ENCODE assay signal across 10 mouse cellular contexts in the genomic region with DNA sequence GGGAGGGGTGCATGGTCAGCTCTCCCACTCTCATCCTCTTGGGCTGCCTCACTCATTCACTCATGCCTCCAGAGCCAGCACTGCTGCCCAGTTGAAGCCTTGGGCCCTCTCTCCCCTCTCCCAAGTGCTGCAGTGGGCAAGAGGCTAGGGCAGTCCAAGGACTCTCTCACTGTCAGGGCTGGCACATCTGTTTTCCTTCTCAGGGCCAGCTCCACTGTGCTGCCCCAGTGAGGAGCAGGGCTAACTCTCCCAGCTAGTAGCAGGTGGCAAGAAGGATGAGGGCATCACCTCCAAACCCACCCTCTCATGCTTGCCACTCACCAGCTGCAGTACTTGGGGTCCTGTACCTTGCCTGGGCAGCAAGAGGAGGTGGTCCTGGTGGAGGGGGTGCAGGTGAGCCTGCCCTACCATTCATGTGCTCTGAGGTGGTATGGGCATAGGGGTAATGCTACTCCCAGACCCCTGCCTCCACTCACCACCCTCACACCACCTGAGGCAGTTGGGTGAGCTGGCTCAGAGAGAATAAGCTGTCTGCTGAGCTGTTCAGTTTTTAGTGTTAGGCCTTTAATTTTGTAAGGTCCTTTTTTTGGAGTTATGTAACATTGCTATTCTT. TPM values are rescaled to one million over a fixed set of nuclear protein-coding genes. Genes with fewer than 3 reads are reported as not detected.
A peak's percentile ranks its signal among the peaks of the same experiment; 100 is the strongest.
DNase-seq lines count a peak whose midpoint lies in the region; ATAC-seq and TF ChIP-seq lines count a peak whose summit lies in the region.
"Had no signal": no experiment of that assay in that cellular context is flagged by ENCODE, and none has a peak within 500 bp of the region (broad histone marks: within the 10 kb centered on the region; RNA-seq: fewer than 3 reads in every experiment).

No protein-coding gene starts in this region.

- no peaks in the 10 kb centered on the region for H3K27me3 ChIP-seq in midbrain, embryonic 11.5 days (ENCODE audit: control insufficient read depth, insufficient read depth, low read length)
- no peaks in the 10 kb centered on the region for H3K27me3 ChIP-seq in midbrain, embryonic 10.5 days (ENCODE audit: low read depth, poor library complexity, severe bottlenecking)
- H3K27me3 ChIP-seq in intestine, embryonic 15.5 days (replicated peaks) = no peaks in the 10 kb centered on the region
- H3K27me3 ChIP-seq in stomach, embryonic 16.5 days (ENCODE audit: control insufficient read depth, insufficient read depth, low read length) = no peaks in the 10 kb centered on the region
- no peaks in the 10 kb centered on the region for H3K27me3 ChIP-seq in limb, embryonic 10.5 days (ENCODE audit: low read depth, poor library complexity, severe bottlenecking)
- H3K27me3 ChIP-seq: heart, embryonic 13.5 days; limb, embryonic 13.5 days had no signal

- no peak overlapping the region for H3K4me3 ChIP-seq in gastrocnemius, adult 2 months
- no peak overlapping the region for H3K4me3 ChIP-seq in midbrain, embryonic 11.5 days (ENCODE audit: low read depth, low read length)
- no peak overlapping the region for H3K4me3 ChIP-seq in midbrain, embryonic 10.5 days
- H3K4me3 ChIP-seq in intestine, embryonic 15.5 days (replicated peaks) = no peak overlapping the region
- H3K4me3 ChIP-seq in stomach, embryonic 16.5 days (replicated peaks; ENCODE audit: low read length) = no peak overlapping the region
- H3K4me3 ChIP-seq in limb, embryonic 10.5 days = no peak overlapping the region
- H3K4me3 ChIP-seq: heart, embryonic 13.5 days; limb, embryonic 13.5 days had no signal

- H3K4me1 ChIP-seq in midbrain, embryonic 11.5 days (ENCODE audit: control insufficient read depth, insufficient read depth, low read length) = peaks cover 2% of the 10 kb centered on the region
- H3K4me1 ChIP-seq in midbrain, embryonic 10.5 days = peaks cover 17% of the 10 kb centered on the region
- 0 out of 2 replicates have a peak, but pooled peaks cover 4% of the 10 kb centered on the region for H3K4me1 ChIP-seq in intestine, embryonic 15.5 days (replicated peaks)
- no peaks in the 10 kb centered on the region for H3K4me1 ChIP-seq in stomach, embryonic 16.5 days (ENCODE audit: control insufficient read depth, insufficient read depth, low read length)
- H3K4me1 ChIP-seq in limb, embryonic 10.5 days = 0 out of 2 replicates have a peak, but pooled peaks cover 5% of the 10 kb centered on the region
- H3K4me1 ChIP-seq: limb, embryonic 13.5 days had no signal

- H3K36me3 ChIP-seq in midbrain, embryonic 11.5 days (ENCODE audit: control insufficient read depth, insufficient read depth, low read length) = no peaks in the 10 kb centered on the region
- H3K36me3 ChIP-seq in midbrain, embryonic 10.5 days = peaks cover 41% of the 10 kb centered on the region
- no peaks in the 10 kb centered on the region for H3K36me3 ChIP-seq in intestine, embryonic 15.5 days
- H3K36me3 ChIP-seq in stomach, embryonic 16.5 days (ENCODE audit: control insufficient read depth, insufficient read depth, low read length) = no peaks in the 10 kb centered on the region
- H3K36me3 ChIP-seq in limb, embryonic 10.5 days = peaks cover 39% of the 10 kb centered on the region

- TF ChIP-seq CTCF in gastrocnemius, adult 2 months (IDR thresholded peaks at IDR 0.05) = no peak

- H3K27ac ChIP-seq in gastrocnemius, adult 2 months = peak overlapping the region; percentile 32; the same call in 1 of the 2 replicates
- no peak overlapping the region for H3K27ac ChIP-seq in midbrain, embryonic 11.5 days (ENCODE audit: low read depth, low read length)
- no peak overlapping the region for H3K27ac ChIP-seq in midbrain, embryonic 10.5 days (replicated peaks)
- no peak overlapping the region for H3K27ac ChIP-seq in intestine, embryonic 15.5 days
- no peak overlapping the region for H3K27ac ChIP-seq in stomach, embryonic 16.5 days (ENCODE audit: low read length)
- H3K27ac ChIP-seq in limb, embryonic 10.5 days = no peak overlapping the region
- H3K27ac ChIP-seq: heart, embryonic 13.5 days; limb, embryonic 13.5 days had no signal

- ATAC-seq in midbrain, embryonic 11.5 days (ENCODE audit: low FRiP score) = peak; percentile 50; the same call in 1 of the 2 replicates
- peak; percentile 64 for ATAC-seq in intestine, embryonic 15.5 days
- 0 out of 2 replicates have a peak, but pooled peaks have one; percentile 13 for ATAC-seq in stomach, embryonic 16.5 days (ENCODE audit: insufficient read depth, low FRiP score)

- no peak for DNase-seq in gastrocnemius, adult 2 months
- DNase-seq in gastrocnemius, adult 18-20 months (ENCODE audit: low spot score) = no peak
- DNase-seq in midbrain, embryonic 11.5 days (ENCODE audit: low spot score, missing footprints) = no peak
- no peak for DNase-seq in midbrain, embryonic 10.5 days (ENCODE audit: low spot score)
- DNase-seq in cerebellum, adult 8-10 months = no peak
- no peak for DNase-seq in limb, embryonic 10.5 days (ENCODE audit: low spot score)

- no peaks in the 10 kb centered on the region for H3K9me3 ChIP-seq in midbrain, embryonic 11.5 days (ENCODE audit: control insufficient read depth, low read length)
- no peaks in the 10 kb centered on the region for H3K9me3 ChIP-seq in midbrain, embryonic 10.5 days (replicated peaks)
- no peaks in the 10 kb centered on the region for H3K9me3 ChIP-seq in intestine, embryonic 15.5 days
- no peaks in the 10 kb centered on the region for H3K9me3 ChIP-seq in stomach, embryonic 16.5 days (replicated peaks; ENCODE audit: control insufficient read depth, low read length)
- no peaks in the 10 kb centered on the region for H3K9me3 ChIP-seq in limb, embryonic 10.5 days (replicated peaks)
- H3K9me3 ChIP-seq: heart, embryonic 13.5 days; limb, embryonic 13.5 days had no signal

- intact Hi-C loops in gastrocnemius, adult 2 months (cut with DNase I) = no loop called here

- H3K9ac ChIP-seq in midbrain, embryonic 11.5 days (ENCODE audit: low read length) = no peak overlapping the region
- H3K9ac ChIP-seq in intestine, embryonic 15.5 days = no peak overlapping the region
- no peak overlapping the region for H3K9ac ChIP-seq in stomach, embryonic 16.5 days (ENCODE audit: low read length)
- H3K9ac ChIP-seq: heart, embryonic 13.5 days; limb, embryonic 13.5 days had no signal

- H3K4me2 ChIP-seq in midbrain, embryonic 11.5 days = no peak overlapping the region
- H3K4me2 ChIP-seq in intestine, embryonic 15.5 days (replicated peaks) = no peak overlapping the region
- no peak overlapping the region for H3K4me2 ChIP-seq in stomach, embryonic 16.5 days (ENCODE audit: low read depth, low read length)
- H3K4me2 ChIP-seq: heart, embryonic 13.5 days; limb, embryonic 13.5 days had no signal

RNA-seq across cellular contexts. Expression of gene Celf1, which starts 10.5 kb away (rescaled TPM):
- total RNA-seq in gastrocnemius, adult 2 months (2021) = 10 to 100 TPM; 59.5 to 62.3 TPM
- total RNA-seq in gastrocnemius, adult 18-20 months (2021) = 10 to 100 TPM; 50.3 to 63.6 TPM
- polyA plus RNA-seq in midbrain, embryonic 11.5 days (2014; fragmentation: Nextera tagmentation; extraction: Ambion mirVana) = 99.8 and 103 TPM in 2 replicates
- 148 and 158 TPM in 2 replicates for polyA plus RNA-seq in midbrain, embryonic 10.5 days (2016; fragmentation: Nextera tagmentation; extraction: Ambion mirVana)
- polyA plus RNA-seq in intestine, embryonic 15.5 days (2015; fragmentation: Nextera tagmentation; extraction: Ambion mirVana) = 81.3 and 82.3 TPM in 2 replicates
- polyA plus RNA-seq in stomach, embryonic 16.5 days (2015; fragmentation: Nextera tagmentation; extraction: Ambion mirVana) = 74.3 and 81.5 TPM in 2 replicates
- 139 and 150 TPM in 2 replicates for polyA plus RNA-seq in limb, embryonic 10.5 days (2016; fragmentation: Nextera tagmentation; extraction: Ambion mirVana)

RNA-seq across cellular contexts. Expression of gene Ndufs3, which starts 46.1 kb away (rescaled TPM):
- total RNA-seq in gastrocnemius, adult 2 months (2021) = 100 to 1,000 TPM; 460 to 625 TPM
- 100 to 1,000 TPM; 489 to 535 TPM for total RNA-seq in gastrocnemius, adult 18-20 months (2021)
- polyA plus RNA-seq in midbrain, embryonic 11.5 days (2014; fragmentation: Nextera tagmentation; extraction: Ambion mirVana) = 200 and 204 TPM in 2 replicates
- 194 and 199 TPM in 2 replicates for polyA plus RNA-seq in midbrain, embryonic 10.5 days (2016; fragmentation: Nextera tagmentation; extraction: Ambion mirVana)
- 276 and 282 TPM in 2 replicates for polyA plus RNA-seq in intestine, embryonic 15.5 days (2015; fragmentation: Nextera tagmentation; extraction: Ambion mirVana)
- polyA plus RNA-seq in stomach, embryonic 16.5 days (2015; fragmentation: Nextera tagmentation; extraction: Ambion mirVana) = 221 and 234 TPM in 2 replicates
- polyA plus RNA-seq in limb, embryonic 10.5 days (2016; fragmentation: Nextera tagmentation; extraction: Ambion mirVana) = 216 and 220 TPM in 2 replicates

RNA-seq across cellular contexts. Expression of gene Kbtbd4, which starts 46.1 kb away (rescaled TPM):
- 10 to 100 TPM; 18.5 to 20.6 TPM for total RNA-seq in gastrocnemius, adult 2 months (2021)
- total RNA-seq in gastrocnemius, adult 18-20 months (2021) = 10 to 100 TPM; 17.8 to 19.2 TPM
- polyA plus RNA-seq in midbrain, embryonic 11.5 days (2014; fragmentation: Nextera tagmentation; extraction: Ambion mirVana) = 45.3 and 48.8 TPM in 2 replicates
- polyA plus RNA-seq in midbrain, embryonic 10.5 days (2016; fragmentation: Nextera tagmentation; extraction: Ambion mirVana) = 57.8 and 58.6 TPM in 2 replicates
- 27.8 and 29.8 TPM in 2 replicates for polyA plus RNA-seq in intestine, embryonic 15.5 days (2015; fragmentation: Nextera tagmentation; extraction: Ambion mirVana)
- 29.7 and 32.4 TPM in 2 replicates for polyA plus RNA-seq in stomach, embryonic 16.5 days (2015; fragmentation: Nextera tagmentation; extraction: Ambion mirVana)
- polyA plus RNA-seq in limb, embryonic 10.5 days (2016; fragmentation: Nextera tagmentation; extraction: Ambion mirVana) = 52.0 and 63.6 TPM in 2 replicates

Comparison
In these comparisons a context has a peak if more than half of its experiments do, and no peak if none do; other contexts are left out.
1. ATAC-seq: peak in every context shown above with its lines; median percentile 64 in intestine, embryonic 15.5 days; 50 in midbrain, embryonic 11.5 days; 13 in stomach, embryonic 16.5 days.